Mouse (Mus musculus) ES-E14 (cell line): Measurements from ENCODE around the gene Prss36. TPM values are rescaled to one million over a fixed set of nuclear protein-coding genes. Genes with fewer than 3 reads are reported as not detected.

Experiments used
- DNase-seq: peaks from one replicate; pipeline ENCODE4 v3.0.0-alpha.2; 2013; ENCODE audit warnings: low read depth, low spot score
- H3K27ac ChIP-seq: 2 replicates; pipeline ENCODE4 v1.5.1; 2012; ENCODE audit warnings: low read depth, mild to moderate bottlenecking, low read length, moderate library complexity, mixed read lengths; ENCODE audit not compliant: poor library complexity, insufficient read depth, severe bottlenecking
- H3K36me3 ChIP-seq: 2 replicates; pipeline ENCODE4 v1.6.1; 2012; ENCODE audit warnings: mild to moderate bottlenecking, low read length, moderate library complexity, mixed read lengths; ENCODE audit not compliant: control insufficient read depth, poor library complexity, insufficient read depth, severe bottlenecking
- H3K4me1 ChIP-seq, 2 experiments: fragments of 150-350 bp in 1 of 2; sonication (generic) in 1 of 2; 2 replicates each; pipeline ENCODE4 v1.6.1; 2012; ENCODE audit warnings: low read length in 2 of 2, mild to moderate bottlenecking in 1 of 2, mixed read lengths in 1 of 2; ENCODE audit not compliant: control insufficient read depth in 2 of 2, insufficient read depth in 2 of 2, poor library complexity in 1 of 2
- H3K4me3 ChIP-seq, 2 experiments: fragments of 150-350 bp in 1 of 2; sonication (generic) in 1 of 2; 2 replicates each; pipeline ENCODE4 v1.5.1; 2012; ENCODE audit warnings: low read length in 2 of 2, low read depth in 1 of 2, mild to moderate bottlenecking in 1 of 2, mixed read lengths in 1 of 2; ENCODE audit not compliant: insufficient read depth in 1 of 2, poor library complexity in 1 of 2, severe bottlenecking in 1 of 2
- H3K9ac ChIP-seq: 2 replicates; pipeline ENCODE4 v1.6.1; 2012; ENCODE audit warnings: low read depth, mild to moderate bottlenecking, low read length, mixed read lengths; ENCODE audit not compliant: poor library complexity, insufficient read depth, severe bottlenecking
- H3K9me3 ChIP-seq: fragments of 150-350 bp; sonication (generic); 2 replicates; pipeline ENCODE4 v1.6.1; 2012; ENCODE audit warnings: low read depth, mild to moderate bottlenecking, low read length; ENCODE audit not compliant: control insufficient read depth, insufficient read depth
- CHD2 ChIP-seq: IDR thresholded peaks from 2 replicates; pipeline ENCODE4 v1.6.1; 2014; ENCODE audit warnings: mild to moderate bottlenecking, low read depth, low read length, inconsistent platforms
- HCFC1 ChIP-seq: IDR thresholded peaks from 2 replicates; pipeline ENCODE4 v1.6.1; 2012; ENCODE audit warnings: low read length, inconsistent platforms, borderline replicate concordance; ENCODE audit not compliant: insufficient read depth
- MAFK ChIP-seq: IDR thresholded peaks from 2 replicates; pipeline ENCODE4 v1.6.1; 2014; ENCODE audit warnings: mild to moderate bottlenecking, low read depth, low read length, inconsistent platforms; ENCODE audit not compliant: insufficient read depth
- ZC3H11A ChIP-seq: IDR thresholded peaks from 2 replicates; pipeline ENCODE4 v1.6.1; 2012; ENCODE audit warnings: low read depth, mild to moderate bottlenecking, inconsistent platforms, low read length, borderline replicate concordance
- ZNF384 ChIP-seq: IDR thresholded peaks from 2 replicates; pipeline ENCODE4 v1.6.1; 2012; ENCODE audit warnings: low read depth, low read length, inconsistent platforms
- in situ Hi-C, 2 experiments: fragments of 600-800 bp; cut with MboI; formaldehyde crosslinking; loops; one replicate each; pipeline ENCODE4 v1.15.1; 2025; ENCODE audit warnings: low sequenced_read_pairs in 2 of 2, inconsistent platforms in 1 of 2; ENCODE audit not compliant: unreplicated experiment in 2 of 2
- total RNA-seq: library from RNA; depleted of rRNA; stranded (reverse); fragments of 300-350 nt; gene quantifications from 2 replicates; pipeline ENCODE4 v1.2.3, GENCODE M21; 2012

The Prss36 gene
- total RNA-seq, 1 experiment: 15.3 TPM

- peaks cover 3 to 7% of the 10 kb centered on the region in 2 experiments; a peak in 2 of 4 replicates for H3K4me1 ChIP-seq
- peaks cover 31% of the 10 kb centered on the region for H3K36me3 ChIP-seq
- H3K4me3 ChIP-seq: peak overlapping the region; percentile 83 to 94
- H3K27ac ChIP-seq: peak overlapping the region; percentile 99
- peak; percentile 57 for DNase-seq
- peak overlapping the region; percentile 99 for H3K9ac ChIP-seq
- in situ Hi-C loops: no loop called here
- no peak for TF ChIP-seq MAFK
- TF ChIP-seq ZNF384: peak; percentile 97
- TF ChIP-seq CHD2: peak; percentile 95
- no peaks in the 10 kb centered on the region for H3K9me3 ChIP-seq
These were observed 21.6 kb upstream of the Prss36 start for GRCm38 (mm10) chr7:127967922-127968828.

DNA sequence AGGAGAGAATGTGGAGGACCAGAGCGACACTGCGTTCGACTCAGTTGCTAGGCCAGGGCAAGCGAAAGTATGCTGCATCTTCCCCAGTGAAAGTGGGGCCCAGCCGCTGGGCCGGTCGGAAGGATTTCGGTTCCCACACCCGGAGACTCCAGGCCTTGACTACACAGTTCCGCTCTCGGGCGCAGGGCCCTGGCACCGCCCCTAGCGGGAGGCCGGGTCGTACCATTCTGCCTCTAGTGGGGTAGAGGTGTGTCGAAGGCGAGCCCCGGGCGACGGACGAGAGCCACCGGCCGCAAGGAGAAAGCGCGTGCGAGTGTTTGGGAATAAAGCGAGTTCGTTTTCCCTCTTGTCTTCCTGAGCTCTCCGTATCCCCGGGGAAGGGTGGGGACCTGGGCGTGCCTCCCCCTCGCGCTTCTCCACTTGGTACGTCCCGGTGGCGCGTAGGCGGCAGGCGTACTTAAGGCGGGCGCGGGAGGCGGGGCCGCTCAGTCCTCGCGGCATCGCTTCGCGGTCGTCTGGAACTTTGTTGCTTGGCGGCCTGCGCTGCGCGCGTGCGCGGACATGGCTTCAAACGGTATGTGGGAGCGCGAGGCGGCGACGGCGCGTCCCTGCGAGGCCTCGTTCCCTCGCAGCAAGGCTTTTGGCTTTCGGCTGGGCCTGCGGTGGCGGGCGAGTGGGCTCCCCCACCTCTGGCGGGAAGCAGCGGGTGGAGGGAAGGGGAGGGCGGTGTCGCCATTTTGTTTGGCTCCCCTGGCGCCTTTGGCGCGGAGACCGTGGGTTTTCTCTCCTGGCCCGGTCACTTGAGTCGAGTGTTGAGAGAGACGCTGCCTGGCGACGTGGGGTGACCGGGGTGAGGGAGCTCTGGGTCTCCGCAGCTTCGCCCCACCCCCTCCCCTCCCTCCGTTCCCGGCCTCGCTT lies 20.7 kb upstream of the Prss36 start, which contains the start of gene Fus:
Fus (plus strand) TSS at position 454 of the 918 bp plus-strand sequence.
- TF ChIP-seq ZC3H11A (no peak), CHD2 (no peak), MAFK (no peak), HCFC1 (peak; percentile 23), ZNF384 (no peak)
- H3K9ac ChIP-seq: peak within 1 kb of the TSS; percentile 99
- in situ Hi-C loops: no loop called here

DNA sequence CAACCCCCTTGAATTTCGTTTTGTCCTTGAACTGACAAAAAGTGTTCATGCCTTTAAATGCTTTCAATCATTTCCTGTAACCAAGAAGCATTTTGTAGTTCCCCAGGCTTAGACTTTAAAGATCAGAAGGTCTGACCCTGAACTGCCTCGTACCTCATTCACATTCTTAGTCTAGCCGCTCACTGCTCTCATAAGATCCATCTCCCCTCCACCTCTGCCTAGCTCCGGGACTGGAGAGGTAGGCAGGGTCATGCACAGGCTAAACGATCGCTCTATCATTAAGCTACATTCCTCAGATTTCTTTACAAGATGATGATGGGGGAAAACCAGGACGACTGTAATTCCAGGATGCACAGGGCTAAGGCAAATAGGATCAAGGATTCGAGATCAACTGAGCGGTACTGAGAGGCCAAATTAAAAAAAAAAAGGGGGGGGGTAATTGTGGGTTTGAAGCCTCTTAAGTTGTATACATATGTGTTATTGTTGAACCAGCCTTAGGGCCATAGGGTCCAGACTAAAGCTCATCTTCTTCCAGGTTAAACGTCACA lies 19.9 kb upstream of the Prss36 start:
- TF ChIP-seq ZC3H11A (no peak), ZNF384 (no peak), MAFK (no peak), CHD2 (no peak), HCFC1 (no peak)
- Histone ChIP-seq H3K9ac (peak overlapping the region; percentile 99), H3K27ac (peak overlapping the region; percentile 11; the same call in 1 of the 2 replicates), H3K9me3 (no peaks in the 10 kb centered on the region), H3K4me1 (peaks cover 3 to 4% of the 10 kb centered on the region in 2 experiments; a peak in 2 of 4 replicates), H3K4me3 (peak overlapping the region; percentile 83 to 94), H3K36me3 (peaks cover 16% of the 10 kb centered on the region)
- in situ Hi-C loops: no loop called here
- no peak for DNase-seq

More for the DNA sequence above, 20.7 kb upstream of the Prss36 start, which contains the start of gene Fus:
- Histone ChIP-seq H3K9me3 (no peaks in the 10 kb centered on the region), H3K4me1 (peaks cover 3 to 4% of the 10 kb centered on the region in 2 experiments; a peak in 2 of 4 replicates), H3K36me3 (peaks cover 25% of the 10 kb centered on the region), H3K4me3 (peak within 1 kb of the TSS; percentile 83 to 94), H3K27ac (peak within 1 kb of the TSS; percentile 99)
- DNase-seq: peak; percentile 87

DNA sequence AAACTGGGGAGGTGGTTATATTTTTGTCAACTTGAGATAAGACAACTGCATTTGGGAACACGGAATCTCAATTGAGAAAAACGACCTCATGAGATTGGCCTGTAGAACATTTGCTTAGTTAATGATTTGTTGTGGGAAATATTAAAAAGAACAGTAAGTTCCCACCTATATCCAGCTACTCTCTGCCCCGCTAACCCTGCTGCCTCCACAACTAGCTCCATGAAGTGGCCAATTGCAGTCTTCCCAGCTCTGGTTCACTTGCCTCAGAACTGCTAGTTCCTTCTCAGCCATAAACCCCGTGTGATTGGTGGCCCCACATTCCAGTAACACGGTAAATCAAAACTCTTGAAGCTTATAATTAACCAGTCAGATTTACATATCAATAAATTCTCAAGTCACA lies 12.8 kb upstream of the Prss36 start:
- no peak overlapping the region for H3K9ac ChIP-seq
- H3K4me1 ChIP-seq: no peaks in the 10 kb centered on the region
- in situ Hi-C loops: no loop called here
- no peak overlapping the region for H3K27ac ChIP-seq
- H3K9me3 ChIP-seq: no peaks in the 10 kb centered on the region
- H3K36me3 ChIP-seq: no peaks in the 10 kb centered on the region
- TF ChIP-seq ZNF384 (no peak), CHD2 (no peak), ZC3H11A (no peak), HCFC1 (no peak), MAFK (no peak)
- no peak for DNase-seq
- no peak overlapping the region for H3K4me3 ChIP-seq
